Mouse (Mus musculus) erythroblast, embryonic 14.5 days (primary cell): Measurements from ENCODE around the gene Aifm1. TPM values are rescaled to one million over a fixed set of nuclear protein-coding genes. Genes with fewer than 3 reads are reported as not detected.

Source experiments
- H3K27me3 ChIP-seq: 2 replicates; pipeline ENCODE4 v1.6.1; 2012; ENCODE audit warnings: inconsistent platforms; ENCODE audit not compliant: control insufficient read depth
- H3K36me3 ChIP-seq: 2 replicates; pipeline ENCODE4 v1.6.1; 2012; ENCODE audit warnings: mild to moderate bottlenecking, inconsistent platforms; ENCODE audit not compliant: control insufficient read depth
- H3K4me1 ChIP-seq: 2 replicates; pipeline ENCODE4 v1.6.1; 2012; ENCODE audit warnings: inconsistent platforms; ENCODE audit not compliant: control insufficient read depth
- H3K4me3 ChIP-seq: replicated peaks from 2 replicates; pipeline ENCODE3; 2012; ENCODE audit warnings: moderate library complexity, mild to moderate bottlenecking, inconsistent platforms
- H3K9me3 ChIP-seq: 2 replicates; pipeline ENCODE4 v1.6.1; 2012; ENCODE audit warnings: low read length, inconsistent platforms, mixed read lengths; ENCODE audit not compliant: control insufficient read depth
- GATA1 ChIP-seq: IDR thresholded peaks from 2 replicates; pipeline ENCODE4 v1.6.1; 2012; ENCODE audit warnings: low read length, inconsistent platforms, mixed read lengths
- TAL1 ChIP-seq: IDR thresholded peaks from 3 replicates; pipeline ENCODE4 v1.6.1; 2012; ENCODE audit warnings: low read length, inconsistent platforms, mixed read lengths
- polyA plus RNA-seq: library from polyadenylated mRNA; stranded (reverse); fragments of >175 nt; gene quantifications from 2 replicates; pipeline ENCODE4 v1.2.3, GENCODE M21; 2012

Gene Aifm1
- 0.25 and 0.31 TPM in 2 replicates for polyA plus RNA-seq

DNA sequence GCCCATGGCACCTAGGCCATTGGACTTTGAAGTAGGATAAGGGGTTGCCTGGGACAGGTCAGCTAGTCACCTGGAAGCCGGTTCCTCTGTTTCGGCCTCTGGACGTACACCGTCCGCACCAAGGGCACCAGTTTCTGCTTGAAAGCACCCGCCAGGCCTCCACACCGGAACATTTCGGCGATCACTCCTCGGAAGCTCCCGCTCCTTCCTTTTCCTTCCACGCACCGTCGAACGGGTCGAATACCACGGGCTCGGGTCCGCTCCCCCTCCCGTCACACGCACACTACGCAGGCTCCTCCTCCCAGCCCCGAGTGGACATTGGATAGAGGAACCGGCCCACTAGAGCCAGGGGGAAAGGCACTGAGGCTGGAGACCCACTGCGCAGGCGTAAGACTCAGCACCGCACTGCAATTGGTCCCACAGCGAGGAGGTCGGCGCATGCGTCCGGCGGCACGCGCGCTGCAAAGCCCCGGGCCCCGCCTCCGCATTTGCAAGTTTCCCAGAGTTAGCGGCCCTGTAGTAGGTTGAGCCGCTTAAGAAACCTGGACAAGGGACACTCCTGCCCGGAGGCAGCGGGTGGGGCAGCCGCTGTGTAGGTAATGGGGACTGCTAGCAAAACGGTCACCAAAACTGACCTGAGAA lies at the start of gene Aifm1:
Gene Aifm1 (minus strand): TSS at position 398 of the 642 bp plus-strand sequence.
- H3K27me3 ChIP-seq, result peaks cover 3% of the 10 kb centered on the region
- H3K36me3 ChIP-seq, result no peaks in the 10 kb centered on the region; the same call in 1 of the 2 replicates
- TF ChIP-seq GATA1 (no peak), TAL1 (no peak)
- peaks cover 2% of the 10 kb centered on the region; the same call in 1 of the 2 replicates for H3K9me3 ChIP-seq
- peak within 1 kb of the TSS; percentile 82 for H3K4me3 ChIP-seq
- peaks cover 13% of the 10 kb centered on the region for H3K4me1 ChIP-seq

DNA sequence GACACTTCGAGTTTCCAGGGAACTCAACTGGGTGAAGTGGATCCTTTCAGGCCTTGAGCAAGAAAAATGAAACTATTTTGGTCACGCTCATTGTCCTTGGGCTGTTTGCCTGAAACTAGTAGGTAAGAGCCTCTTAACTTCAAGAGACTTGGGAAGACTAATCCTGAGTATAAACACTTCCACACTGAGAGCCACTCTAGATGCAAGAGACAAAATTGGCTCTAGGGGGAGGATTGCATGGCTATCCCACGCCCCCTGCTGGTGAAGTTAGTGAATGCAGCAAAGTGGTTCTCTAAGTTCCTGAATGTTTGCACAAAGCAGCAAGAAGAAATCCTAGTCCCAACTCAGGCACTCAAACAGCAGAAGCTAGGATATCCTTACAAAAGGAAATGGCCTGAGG lies 18.8 kb upstream of the Aifm1 start:
- Histone ChIP-seq H3K4me1 (no peaks in the 10 kb centered on the region), H3K9me3 (no peaks in the 10 kb centered on the region), H3K36me3 (no peaks in the 10 kb centered on the region), H3K27me3 (no peaks in the 10 kb centered on the region), H3K4me3 (no peak overlapping the region)
- TF ChIP-seq TAL1, result no peak
- no peak for TF ChIP-seq GATA1

DNA sequence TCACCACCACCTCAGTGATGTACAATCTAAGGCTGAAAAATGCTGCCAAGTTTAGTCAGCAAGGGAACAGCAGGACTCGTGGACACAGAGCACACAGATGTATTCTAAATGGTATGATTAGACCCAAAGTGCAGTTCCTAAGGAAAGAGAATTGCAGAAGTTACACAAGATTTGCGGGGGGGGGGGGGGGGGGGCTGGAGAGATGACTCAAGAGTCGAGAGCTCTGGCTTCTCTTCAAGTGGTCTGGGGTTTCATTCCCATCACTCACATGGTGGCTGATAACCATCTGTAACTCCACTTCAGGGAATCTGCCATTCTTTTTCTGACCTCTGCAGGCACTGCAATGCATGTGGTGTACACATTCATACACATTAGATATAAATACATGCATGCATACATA lies 13.1 kb upstream of the Aifm1 start:
- H3K36me3 ChIP-seq, result no peaks in the 10 kb centered on the region
- H3K27me3 ChIP-seq, result peaks cover 2% of the 10 kb centered on the region; the same call in 1 of the 2 replicates
- no peak for TF ChIP-seq TAL1
- no peak for TF ChIP-seq GATA1
- H3K9me3 ChIP-seq, result no peaks in the 10 kb centered on the region
- H3K4me1 ChIP-seq, result no peaks in the 10 kb centered on the region
- no peak overlapping the region for H3K4me3 ChIP-seq

DNA sequence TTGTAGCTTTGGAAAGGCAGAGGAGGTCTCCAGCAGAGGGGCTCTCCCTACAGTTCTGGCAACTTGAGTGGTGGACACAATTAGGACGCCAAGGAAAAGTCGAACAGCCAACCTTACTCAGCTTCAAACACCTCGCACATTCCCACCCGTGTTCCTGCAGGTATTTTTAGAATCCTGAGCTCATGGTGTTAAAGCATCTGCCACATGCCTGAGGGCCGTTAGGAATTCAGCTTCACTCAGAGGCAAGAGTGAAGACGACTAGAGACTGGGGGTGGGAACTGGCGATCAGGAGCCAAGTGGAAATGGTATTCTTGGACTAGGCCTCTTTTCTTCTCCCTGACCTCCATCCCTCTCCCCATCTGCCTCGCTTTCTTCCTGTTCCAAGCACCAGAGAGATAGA lies 12.5 kb upstream of the Aifm1 start:
- no peak overlapping the region for H3K4me3 ChIP-seq
- no peaks in the 10 kb centered on the region for H3K36me3 ChIP-seq
- no peaks in the 10 kb centered on the region for H3K4me1 ChIP-seq
- peaks cover 2% of the 10 kb centered on the region; the same call in 1 of the 2 replicates for H3K27me3 ChIP-seq
- no peaks in the 10 kb centered on the region for H3K9me3 ChIP-seq
- TF ChIP-seq GATA1, result no peak
- TF ChIP-seq TAL1, result no peak

DNA sequence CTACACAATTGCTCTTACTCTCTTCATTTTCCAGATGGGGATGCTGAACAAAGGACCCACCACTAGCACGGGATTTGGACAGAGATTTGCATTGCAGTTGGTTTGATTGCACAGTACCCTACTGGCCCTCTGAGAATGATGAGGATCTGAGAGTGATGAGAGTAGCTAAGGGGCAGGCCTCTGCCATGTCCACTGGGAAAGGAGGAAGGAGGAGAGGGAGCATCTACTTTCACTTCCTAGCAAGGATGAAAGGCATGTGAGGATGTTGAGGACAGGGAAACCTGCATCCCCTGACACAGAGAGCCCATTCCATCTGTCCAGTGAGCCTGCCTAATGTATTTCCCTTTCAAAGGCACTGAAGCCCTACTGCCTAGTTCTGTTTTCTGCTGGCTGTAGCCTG lies 12.0 kb upstream of the Aifm1 start:
- Histone ChIP-seq H3K4me1 (no peaks in the 10 kb centered on the region), H3K4me3 (no peak overlapping the region), H3K27me3 (peaks cover 8% of the 10 kb centered on the region), H3K36me3 (no peaks in the 10 kb centered on the region), H3K9me3 (no peaks in the 10 kb centered on the region)
- TF ChIP-seq GATA1, result no peak
- TF ChIP-seq TAL1, result no peak

DNA sequence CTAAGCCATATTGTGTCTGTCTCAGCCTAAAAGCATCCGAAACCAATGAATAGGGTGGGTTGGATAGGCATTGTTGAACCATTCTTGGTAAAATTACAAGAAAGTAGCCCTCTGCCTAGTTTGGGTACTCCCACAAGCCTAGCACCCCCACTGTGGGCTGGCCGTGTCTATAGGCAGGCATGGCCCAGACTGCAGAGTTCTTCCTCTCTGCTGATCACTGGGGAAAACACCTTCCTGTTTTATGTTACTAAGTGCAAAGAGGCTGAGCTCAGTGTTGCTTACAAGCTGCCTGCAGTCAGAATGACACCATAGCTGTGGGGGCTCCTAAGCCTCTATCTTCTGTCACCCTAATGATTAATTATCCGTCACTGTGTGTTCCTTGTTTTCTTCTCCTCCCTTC lies 10.1 kb upstream of the Aifm1 start:
- peaks cover 4% of the 10 kb centered on the region; the same call in 1 of the 2 replicates for H3K9me3 ChIP-seq
- H3K4me3 ChIP-seq, result no peak overlapping the region
- peaks cover 5% of the 10 kb centered on the region for H3K4me1 ChIP-seq
- TF ChIP-seq GATA1 (no peak), TAL1 (no peak)
- H3K36me3 ChIP-seq, result no peaks in the 10 kb centered on the region
- H3K27me3 ChIP-seq, result peaks cover 26% of the 10 kb centered on the region

DNA sequence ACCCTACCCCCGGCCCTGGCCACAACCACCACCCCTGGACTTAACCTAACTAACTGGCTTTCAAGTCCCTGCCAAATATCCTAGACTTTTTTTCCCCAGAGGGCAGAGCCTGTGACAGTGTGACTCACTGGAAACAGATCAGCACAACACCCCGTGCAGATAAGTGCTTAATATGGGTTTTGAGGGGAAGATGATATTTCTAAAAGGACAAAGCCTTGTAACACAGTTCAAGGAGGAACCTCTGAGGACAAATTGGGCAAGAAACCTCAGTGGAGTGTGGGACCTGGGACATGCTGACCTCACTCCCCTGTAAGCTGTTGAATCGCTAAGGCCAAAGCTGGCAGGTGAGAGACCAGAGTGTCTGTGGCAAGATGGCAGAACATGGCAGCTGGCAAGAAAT lies 8.3 kb upstream of the Aifm1 start:
- Histone ChIP-seq H3K36me3 (no peaks in the 10 kb centered on the region), H3K27me3 (peaks cover 31% of the 10 kb centered on the region), H3K4me3 (no peak overlapping the region), H3K4me1 (peaks cover 5% of the 10 kb centered on the region), H3K9me3 (peaks cover 4% of the 10 kb centered on the region; the same call in 1 of the 2 replicates)
- no peak for TF ChIP-seq TAL1
- no peak for TF ChIP-seq GATA1

DNA sequence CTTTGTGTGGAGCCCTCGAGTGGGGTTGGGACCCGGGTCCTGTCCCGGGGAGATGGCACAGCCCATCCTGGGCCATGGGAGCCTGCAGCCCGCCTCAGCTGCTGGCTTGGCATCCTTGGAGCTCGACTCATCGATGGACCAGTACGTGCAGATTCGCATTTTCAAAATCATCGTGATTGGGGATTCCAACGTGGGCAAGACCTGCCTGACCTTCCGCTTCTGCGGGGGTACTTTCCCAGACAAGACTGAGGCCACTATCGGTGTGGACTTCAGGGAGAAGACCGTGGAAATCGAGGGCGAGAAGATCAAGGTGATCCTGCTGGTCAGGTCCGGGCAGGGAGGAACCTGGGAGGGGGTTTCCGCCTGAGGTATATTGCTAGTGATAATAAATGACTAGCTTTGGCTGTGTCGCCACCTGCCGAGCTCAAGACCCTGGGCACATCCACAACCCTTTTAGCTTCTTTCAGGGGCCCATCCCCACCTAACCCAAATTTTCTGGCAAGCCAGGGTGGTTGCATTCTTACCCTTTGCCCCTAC lies 6.3 kb upstream of the Aifm1 start:
- Histone ChIP-seq H3K36me3 (no peaks in the 10 kb centered on the region), H3K4me3 (peak overlapping the region; percentile 40), H3K27me3 (peaks cover 31% of the 10 kb centered on the region), H3K9me3 (peaks cover 4% of the 10 kb centered on the region; the same call in 1 of the 2 replicates), H3K4me1 (peaks cover 5% of the 10 kb centered on the region)
- TF ChIP-seq GATA1 (no peak), TAL1 (no peak)

DNA sequence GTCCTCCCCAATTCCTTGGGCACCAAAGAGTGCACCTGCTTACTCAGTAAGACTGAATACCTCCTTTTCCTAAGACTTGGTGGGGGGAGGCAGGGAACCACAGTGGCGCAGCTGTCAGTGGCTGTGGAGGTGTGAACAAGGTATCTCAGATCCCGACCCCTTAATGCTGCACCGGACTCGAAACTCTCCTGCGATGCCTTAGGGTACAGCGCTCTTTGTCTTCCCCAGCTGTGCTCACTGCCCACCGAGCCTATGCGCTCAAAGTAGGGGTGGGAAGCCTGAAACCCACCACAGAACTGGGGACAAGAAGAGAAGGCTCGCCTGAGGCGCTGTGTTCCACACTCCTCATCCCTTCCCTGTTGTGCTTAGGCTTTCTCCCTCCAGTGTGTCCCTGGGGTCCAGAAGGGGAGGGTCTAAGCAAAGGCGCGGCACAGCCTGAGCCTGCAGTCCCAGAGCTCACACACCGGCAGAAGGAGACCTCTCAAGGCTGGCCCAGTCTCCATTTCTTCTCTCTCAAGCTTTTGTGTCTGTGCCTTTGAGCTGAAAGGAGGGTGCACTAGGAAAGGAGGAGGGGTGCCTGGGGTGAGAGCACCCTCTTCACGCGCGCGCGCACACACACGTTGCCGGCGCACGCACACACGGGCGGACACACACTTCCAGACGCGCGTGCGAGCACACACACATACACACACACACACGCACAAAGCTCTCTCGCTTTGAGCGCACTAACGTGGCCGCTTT lies 5.6 kb upstream of the Aifm1 start, which contains the start of gene Rab33a:
Gene Rab33a (plus strand): TSS at position 478 of the 741 bp plus-strand sequence.
- Histone ChIP-seq H3K4me1 (peaks cover 9% of the 10 kb centered on the region), H3K36me3 (no peaks in the 10 kb centered on the region), H3K4me3 (peak within 1 kb of the TSS; percentile 40), H3K9me3 (peaks cover 4% of the 10 kb centered on the region; the same call in 1 of the 2 replicates), H3K27me3 (peaks cover 31% of the 10 kb centered on the region)
- TF ChIP-seq GATA1, result no peak
- TF ChIP-seq TAL1, result no peak
